Mouse (Mus musculus) cerebellum, adult (tissue): ENCODE results near the gene Fap.

Source experiments
- ATAC-seq: cut with Nextera tagmentation; 2 replicates; pipeline ENCODE4 v1.9.2; 2017; ENCODE audit warnings: mild to moderate bottlenecking, moderate library complexity, mixed read lengths; ENCODE audit not compliant: insufficient number of reproducible peaks, low FRiP score, low TSS enrichment

Gene Fap

DNA sequence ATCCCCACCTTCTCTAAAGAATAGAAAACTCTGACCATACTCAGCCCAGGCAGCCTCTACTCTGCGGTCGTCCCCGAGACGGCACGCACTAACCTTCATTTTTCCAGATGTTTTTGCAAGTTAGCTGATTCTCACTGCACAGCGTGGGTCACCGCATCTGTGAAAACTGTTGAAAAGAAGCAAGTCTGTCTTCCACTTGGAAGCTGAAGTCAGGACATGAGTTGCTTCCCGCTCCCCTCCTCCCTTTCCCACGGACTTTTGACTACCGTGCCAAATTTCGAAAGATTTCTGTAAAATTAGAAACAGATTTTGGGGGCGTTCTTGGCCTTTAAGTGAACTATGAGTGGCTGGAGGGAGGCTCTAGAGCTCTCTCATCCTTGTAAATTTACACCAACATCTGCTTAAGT is at the start of gene Fap:
Fap (minus strand) TSS at position 323 of the 407 bp plus-strand sequence.
- no peak for ATAC-seq

DNA sequence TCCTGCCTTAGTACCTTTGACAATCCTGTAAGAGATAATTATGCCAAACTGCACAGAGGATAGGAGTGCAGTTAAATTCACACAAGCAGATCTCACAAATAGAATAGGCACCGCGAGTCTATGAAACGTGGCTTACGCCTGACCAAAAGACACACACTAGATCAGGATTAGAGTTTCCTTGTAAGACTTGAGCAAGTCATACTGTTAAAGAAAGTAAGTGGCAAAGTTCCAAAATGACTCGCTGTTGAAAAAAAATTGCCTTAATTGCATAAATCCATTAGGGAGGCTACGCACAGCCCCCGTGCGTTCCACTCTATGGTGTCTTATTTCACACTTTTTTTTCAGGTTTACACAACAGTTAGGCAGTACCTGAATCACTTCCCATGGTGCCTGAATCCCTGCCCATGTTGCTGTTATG is 49.2 kb upstream of the Fap start:
- ATAC-seq: no peak

DNA sequence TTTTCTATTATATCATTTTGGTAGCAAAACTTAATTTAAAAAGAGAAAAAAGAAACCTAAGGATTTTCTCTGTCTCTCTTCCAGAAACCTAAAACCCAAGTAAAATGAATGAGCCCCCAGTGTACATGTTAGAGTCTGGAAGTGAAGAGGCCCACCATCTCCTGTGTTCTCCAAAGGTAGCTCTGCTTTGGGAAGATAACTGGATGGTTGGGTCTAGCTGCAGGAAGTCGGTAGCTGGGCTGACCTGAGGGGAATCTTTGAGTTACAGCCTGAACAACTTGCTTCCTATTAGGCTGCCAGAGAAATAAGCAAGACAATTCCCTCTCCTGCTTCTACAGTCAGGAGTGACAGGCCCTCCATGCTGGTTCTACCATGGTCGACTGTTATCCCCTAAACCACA is 45.8 kb upstream of the Fap start:
- no peak for ATAC-seq

DNA sequence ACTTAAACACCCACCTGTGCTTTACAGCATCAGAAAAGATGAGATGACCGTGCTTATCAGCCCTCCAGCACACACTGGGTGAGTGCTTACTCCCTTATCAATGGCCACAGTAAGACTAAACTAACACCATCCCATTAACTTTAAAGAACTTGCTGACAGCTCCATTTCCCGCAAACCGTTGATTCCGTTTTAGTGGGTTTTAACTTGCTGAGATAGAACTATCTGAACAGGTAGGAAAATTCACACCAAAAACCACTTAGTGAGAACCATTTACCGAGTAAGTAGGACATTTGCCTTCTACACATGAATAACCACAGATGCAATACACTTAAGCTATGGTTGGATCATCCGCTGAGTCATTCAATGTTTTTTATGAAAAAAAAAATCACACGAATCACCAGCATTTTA is 45.1 kb upstream of the Fap start:
- ATAC-seq: no peak

DNA sequence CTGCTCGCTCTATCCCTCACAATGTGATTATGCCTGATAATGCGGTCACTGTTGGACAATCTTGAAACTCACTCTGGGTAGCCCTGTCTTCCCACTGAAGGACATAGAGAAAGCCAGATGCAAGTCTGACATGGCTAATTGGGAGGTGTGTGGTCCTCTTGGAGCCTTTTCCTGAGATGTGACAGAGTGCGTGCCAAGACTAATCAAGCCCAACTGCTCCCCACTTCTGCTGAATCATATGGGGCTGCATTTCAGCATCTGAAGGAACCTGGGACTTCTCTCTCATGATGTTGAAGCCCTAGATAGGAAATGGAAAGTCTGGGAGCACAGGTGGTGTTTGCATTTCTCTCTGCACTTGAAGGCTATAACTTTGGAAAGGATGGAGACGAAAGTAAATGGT is 39.3 kb upstream of the Fap start:
- ATAC-seq: no peak

DNA sequence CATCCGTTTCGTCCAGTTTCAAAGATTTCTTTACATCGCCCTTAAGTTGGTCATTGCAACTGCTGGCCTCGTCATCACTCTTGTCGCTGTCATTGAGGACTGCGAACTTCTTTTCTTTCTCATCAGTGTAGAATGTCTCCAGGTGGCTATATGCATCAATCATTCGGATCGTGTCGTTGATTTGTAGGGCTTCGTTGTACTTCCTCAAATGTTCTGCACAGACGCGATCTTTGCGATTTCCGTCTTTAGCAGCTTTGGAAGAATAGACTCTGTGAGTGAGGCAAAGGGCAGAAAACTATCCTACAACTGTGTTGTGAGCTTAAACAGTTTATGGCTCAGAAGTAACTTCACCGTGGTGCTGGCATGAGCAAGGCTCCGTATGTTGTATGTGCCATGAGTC is 32.3 kb upstream of the Fap start:
- ATAC-seq: no peak

DNA sequence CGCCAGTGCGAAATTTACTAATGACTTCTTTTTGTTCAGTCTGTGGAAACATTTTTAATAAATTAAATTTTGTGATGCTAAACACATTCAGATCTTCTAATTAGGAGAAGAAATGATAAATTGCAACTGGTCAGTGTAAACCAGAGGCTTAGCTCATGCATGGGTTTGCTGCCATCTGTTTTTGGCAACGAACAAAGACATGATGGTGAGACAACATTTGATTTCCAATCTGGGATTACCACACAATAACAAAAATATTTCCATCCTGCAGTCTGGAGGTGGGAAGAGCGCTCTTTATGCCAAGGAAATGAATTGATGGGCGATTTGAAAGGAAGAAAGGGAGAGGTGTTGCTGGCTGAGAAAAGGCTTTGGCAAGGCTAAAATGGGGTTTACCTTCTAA is 29.7 kb upstream of the Fap start:
- ATAC-seq: no peak

DNA sequence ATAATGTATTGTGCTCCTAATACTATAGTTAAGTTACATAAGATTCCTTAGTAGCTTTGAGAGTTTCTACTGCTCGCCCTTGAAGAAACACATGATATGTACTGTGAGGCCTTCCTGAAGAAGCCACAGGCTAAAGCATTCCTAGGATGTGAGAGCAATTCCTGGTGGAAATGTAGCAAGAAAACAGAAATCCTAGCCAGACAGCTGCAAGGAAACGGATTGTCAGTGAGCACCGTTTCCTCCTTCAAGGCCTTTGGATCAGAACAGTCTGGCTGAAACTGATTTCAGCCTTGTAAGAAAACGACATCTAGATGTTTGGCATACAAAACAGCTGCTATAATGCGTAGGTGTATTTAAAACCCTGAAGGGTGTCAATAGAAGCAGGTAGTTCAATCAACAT is 22.7 kb upstream of the Fap start:
- no peak for ATAC-seq

DNA sequence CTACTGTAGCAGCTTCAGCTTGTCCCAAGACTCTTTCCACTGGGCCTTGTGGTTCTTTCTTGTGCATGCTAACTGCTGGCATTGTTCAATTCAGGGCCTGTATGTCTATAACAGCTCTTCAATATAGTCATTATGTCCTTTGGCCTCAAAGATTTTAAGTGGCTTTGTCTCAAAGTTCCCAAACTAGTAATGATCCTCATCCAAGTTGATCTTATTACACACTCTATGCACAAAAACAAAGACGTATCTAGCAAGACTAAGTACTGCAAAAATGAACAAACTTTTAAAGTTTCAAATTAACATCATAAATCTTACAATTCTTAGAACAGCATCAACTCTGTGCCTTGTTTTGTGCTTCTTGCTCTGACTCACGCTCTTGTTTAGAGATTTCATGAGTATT is 20.6 kb upstream of the Fap start:
- ATAC-seq: no peak

DNA sequence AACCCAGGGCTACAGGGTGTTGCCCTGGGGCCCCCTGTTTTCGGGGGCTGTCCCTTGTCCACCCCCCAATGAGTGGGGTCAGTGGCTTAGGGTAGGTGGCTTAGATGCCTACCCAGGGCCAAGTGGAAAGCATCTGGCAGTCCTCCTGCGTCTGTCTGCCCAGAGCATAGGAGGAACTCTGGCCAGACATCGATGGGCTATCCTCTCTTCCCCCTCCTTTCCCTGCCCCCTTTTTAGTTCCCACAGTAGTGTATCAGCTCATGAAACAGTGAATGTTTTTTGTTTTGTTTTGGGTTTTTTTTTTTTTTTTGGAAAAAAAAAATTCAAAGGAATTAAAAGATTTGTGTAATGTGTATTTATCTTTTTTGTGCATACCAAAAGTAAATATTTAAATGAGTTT is 17.7 kb upstream of the Fap start:
- ATAC-seq: no peak

DNA sequence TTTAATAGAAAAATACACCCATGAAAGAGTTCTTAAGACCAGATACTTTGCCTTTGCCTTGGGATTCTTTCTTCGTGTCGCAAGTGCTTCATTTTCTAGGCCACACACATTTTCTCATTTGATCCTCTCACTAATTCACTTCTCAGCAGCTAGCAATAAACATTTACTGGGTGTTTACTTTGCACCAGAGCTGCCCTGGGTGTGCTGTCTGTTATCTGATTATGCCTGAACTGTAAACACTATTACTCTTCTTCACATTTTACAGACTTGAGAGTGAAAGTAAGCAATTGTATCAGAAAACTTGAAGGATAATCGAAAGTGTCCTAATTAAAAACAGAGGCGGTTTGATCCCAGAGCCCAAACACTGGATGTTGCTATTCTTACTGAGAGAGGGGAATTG is 15.5 kb upstream of the Fap start:
- no peak for ATAC-seq

DNA sequence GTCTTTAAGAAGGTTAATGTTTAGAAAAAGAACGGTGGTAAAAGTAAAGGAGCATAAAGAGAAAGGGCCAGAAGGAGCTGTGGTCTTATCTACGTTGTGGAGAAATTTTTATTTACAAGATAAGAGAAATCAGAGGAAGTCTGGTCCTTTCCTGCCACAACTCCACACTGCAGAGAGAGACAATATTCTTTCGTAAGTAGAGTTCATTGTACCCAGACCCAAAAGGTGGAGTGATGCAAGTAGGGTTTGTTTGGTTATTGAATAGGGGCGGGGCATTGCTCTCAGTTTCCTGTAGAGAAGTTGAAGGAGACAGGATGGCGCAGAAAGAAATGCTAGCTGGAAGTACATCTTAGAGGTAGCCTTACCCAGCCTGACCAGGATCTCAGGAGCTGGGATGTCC is 11.9 kb upstream of the Fap start:
- ATAC-seq: no peak

DNA sequence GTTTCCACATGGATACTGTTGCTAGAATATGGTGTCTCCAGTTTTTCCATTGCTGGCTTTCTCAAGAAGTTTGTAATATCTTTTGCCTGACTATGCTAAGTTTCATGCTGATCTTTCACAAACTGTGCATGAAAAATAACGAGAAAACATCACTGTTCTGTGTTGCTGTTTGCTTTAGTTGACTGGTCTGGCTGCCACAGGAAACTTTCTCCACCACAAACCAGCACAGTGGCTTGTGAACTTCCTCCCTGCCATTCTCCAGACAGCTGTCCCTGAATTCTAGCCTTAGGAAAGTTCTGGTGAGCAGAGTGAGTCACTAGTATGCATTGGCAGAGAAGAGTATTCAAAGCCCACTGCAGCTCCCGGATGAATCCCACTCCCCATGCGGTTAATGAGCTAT is 1.1 kb upstream of the Fap start:
- ATAC-seq: no peak

DNA sequence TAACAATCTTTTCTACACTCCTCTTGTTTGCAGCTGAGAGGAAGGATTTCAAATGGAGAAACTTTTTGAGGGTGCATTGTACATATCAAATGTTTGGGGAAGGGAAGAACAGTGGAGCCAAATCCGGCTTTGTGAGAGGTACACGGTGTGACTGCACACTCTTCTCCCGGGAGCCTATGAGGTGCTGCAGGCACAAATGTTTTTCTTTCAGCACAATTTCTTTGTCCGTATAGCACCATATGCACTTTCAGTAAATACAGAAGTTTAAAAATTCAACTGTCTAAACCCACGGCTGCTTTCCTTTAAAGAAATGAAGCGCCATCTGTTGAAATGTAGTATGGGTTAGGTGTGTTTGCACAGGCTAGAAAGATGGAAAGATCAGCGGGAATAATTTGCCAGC is 375 bp upstream of the Fap start:
- no peak for ATAC-seq

DNA sequence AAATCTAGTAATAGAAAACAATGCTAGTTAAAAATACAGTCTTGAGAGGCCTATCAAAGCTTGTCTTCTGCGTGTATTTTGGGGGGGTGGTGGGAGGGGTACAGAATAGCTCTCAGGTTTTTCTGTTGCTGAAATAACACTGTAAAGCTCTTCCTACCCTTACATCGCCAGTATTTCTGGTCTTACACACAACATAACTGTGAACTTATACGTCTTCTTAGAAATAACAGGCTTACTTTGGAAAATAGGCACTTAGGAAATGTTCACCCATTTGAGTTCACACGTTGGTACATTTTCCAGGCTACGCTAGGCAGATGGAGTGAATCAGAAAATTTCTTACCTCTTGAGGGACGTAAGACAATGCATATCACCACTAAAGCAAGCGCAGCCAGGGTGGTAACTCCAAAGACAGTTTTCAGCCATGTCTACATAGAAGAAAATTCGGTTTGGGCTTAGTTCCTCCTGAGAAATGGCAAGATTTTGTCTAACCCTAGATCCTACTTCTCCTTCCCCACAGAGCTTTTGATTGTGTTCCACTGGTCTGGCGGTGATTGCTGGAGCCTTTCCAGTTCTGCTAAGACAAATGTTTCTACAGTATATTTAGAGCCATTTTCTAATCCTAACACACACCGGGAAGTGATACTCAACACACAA is 649 bp downstream of the Fap start:
- ATAC-seq: no peak

DNA sequence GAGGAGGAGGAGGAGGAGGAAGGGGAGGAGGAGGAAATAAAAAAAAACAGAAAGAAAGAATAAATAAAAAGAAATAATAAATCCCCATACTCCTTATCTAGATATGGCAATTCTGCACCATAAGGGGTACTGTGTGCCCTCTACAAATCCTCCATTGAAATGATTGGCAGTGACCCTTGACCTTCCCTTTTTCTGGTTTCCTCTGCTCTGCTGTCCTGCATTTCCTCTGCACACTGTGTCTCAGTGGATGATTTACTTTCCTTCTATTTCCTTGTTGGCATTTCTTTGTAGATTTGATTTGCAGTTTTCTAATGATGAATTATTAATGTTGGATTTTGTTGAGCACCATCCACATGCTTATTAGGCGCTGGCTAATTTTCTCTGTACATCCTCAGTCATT is 9.2 kb downstream of the Fap start:
- no peak for ATAC-seq

DNA sequence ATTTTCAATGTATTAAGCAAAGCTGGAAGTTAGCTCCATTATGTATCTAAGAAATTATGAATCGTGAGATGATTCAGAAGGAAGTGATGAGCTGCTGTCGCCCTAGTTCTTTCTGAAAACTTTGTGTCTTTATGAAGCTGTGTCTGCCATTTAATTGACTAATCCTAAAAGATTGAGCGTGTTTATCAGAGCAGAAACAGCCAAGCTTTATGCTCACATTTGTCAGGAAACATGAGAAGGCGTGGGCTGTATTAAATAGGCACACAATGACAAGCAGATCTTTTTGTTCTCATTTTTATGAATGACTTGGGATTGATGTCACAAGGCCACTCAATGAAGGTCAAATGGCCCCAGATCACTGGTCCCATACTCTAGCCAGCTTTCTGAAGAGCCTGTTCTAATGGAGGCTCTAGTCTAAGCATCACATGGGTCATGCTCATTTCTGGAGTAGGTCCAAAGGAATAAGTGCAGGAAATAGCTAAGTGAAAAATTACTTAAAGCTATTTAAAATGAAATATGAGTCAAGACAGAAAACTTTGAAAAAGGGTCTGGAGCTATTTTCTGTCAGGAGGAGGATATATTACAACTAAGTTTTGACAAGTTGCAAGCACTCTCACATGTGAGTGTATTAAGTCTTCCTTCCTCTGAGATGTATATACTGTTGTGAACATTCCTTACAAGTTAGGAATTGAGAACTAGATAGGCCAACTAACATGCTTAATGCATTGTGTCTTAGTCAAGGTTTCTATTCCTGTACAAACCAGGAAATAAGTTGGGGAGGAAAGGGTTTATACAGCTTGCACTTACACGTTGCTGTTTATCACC is 11.0 kb downstream of the Fap start:
- no peak for ATAC-seq

DNA sequence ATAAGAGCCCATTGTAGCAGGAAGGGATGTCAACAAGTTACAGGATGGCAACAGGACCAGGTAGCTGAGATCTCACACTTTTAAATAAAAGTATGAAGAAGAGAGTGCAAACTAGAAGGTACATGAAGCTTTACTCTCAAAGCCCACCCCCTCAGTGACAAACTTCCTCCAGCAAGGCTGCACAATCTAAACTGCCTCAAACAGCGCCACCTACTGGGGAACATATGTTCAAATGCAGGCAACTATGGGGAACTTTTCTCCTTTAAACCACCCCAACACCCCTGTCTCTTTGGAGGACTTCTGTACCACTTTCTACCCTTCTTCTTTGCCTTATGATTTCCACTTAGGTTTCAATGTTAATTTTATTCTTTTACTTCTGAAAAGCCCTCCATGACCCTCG is 16.5 kb downstream of the Fap start:
- ATAC-seq: no peak

DNA sequence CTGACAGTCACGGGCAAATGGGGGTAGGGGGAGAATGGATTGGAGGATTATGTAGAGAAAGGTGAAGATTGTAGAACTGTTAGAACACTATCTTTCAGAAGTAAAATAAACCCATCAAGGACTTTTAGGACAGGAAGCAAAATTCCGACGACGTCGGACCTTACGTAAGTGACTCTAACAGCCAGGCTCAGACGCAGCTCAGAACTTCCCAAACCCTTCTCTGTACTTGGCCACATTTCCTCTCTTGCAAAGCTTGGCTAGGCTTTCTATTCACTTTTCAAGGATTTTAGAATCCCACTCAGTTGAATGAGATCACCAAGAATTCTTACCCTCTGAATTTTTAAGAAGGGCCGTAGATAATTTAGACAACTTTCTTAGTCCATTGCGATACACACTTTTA is 17.5 kb downstream of the Fap start:
- ATAC-seq: no peak

DNA sequence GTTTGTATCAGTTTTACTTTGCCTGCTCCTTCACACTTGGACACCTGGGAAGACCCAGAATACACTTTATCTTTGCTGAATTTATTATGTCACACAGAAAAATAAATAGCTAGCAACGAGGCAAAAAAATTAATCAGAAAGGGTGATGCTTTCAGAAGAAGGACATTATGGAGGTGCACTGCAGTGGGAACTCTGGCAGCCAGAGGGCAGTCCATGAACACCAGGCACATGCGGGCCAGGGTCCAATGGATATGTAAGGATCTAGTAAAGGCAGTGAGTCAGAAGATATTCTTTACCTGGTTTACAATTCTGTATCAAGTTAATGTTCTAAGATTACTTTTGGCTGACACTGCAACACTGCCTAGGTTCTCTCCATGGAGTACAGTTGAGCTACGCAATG is 24.2 kb downstream of the Fap start:
- no peak for ATAC-seq

DNA sequence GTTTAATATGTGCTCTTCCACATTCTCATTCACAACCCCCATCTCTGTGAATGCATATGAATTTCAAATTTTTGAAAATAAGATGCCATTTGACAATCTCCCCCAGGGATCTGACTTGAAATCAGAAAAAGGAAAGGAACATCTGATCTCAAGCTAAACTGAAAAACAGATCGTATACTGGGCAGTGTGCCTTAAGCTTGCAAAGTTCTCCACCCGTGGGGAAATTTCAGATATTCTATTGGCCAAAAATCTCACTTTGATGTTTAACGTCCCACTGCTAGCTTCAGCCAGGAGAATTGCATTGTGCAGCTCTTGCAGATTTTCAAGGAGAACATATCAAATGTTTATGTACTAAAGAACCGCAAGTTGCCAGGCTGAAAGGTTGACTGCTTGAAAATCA is 24.7 kb downstream of the Fap start:
- no peak for ATAC-seq

DNA sequence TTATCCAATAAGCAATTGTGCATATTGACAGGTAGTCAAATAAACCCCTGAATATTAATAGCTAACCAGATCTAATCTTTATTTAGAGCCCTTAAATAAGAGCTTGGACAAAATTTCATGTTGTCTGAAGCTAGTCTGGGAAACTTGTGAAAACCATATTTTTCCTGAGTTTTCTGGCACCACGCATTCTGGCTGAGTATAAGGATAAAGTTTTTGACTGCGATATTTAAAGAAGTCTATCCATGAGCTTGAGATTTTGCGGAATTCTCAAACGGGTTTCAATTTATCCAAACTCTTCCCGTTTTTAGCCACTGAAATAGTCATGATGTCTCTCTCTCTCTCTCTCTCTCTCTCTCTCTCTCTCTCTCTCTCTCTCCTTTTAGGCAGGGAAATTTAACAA is 25.8 kb downstream of the Fap start:
- ATAC-seq: no peak
